Mouse (Mus musculus) cerebellum, adult 2 months (tissue): Measurements from ENCODE around the gene Mndal.
"Not testable (repeated sequence)": the region's sequence is repeated elsewhere in the genome, so short reads cannot be mapped to it uniquely, and the experiment has no call there.

Experiments
- CTCF ChIP-seq: fragments of 200-500 bp; IDR thresholded peaks from 2 replicates; pipeline ENCODE4 v1.5.1; 2011; ENCODE audit warnings: low read depth, mild to moderate bottlenecking, control low read depth, low read length, moderate library complexity, borderline replicate concordance; ENCODE audit not compliant: insufficient read depth
- POLR2A ChIP-seq: fragments of 200-500 bp; IDR thresholded peaks from 2 replicates; pipeline ENCODE4 v1.6.1; 2011; ENCODE audit warnings: low read length, control low read depth, borderline replicate concordance; ENCODE audit not compliant: insufficient read depth

DNA sequence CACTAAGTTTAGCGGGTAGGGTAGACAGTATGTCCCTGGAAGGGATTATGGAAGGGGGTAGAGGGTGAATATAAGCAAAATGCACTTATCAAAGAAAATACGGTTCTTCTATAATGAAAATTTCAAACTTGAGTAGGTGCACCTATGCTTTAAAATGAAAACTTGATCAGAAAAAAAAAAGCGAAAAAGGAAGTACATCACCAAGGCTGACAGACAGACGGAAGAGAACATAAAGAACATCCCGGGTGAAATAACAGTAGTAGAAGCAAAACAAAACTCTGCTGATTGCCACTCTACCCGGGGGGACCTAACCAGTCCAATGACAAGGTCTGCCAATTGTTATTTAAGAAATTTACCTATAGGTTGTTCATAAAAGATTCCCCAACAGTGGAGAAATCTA lies 64.0 kb downstream of the Mndal start:
- TF ChIP-seq CTCF, POLR2A: not testable (repeated sequence)
